Mouse (Mus musculus) myocyte (in vitro differentiated cells): ENCODE results near the gene Cela2a. TPM values are rescaled to one million over a fixed set of nuclear protein-coding genes. Genes with fewer than 3 reads are reported as not detected.

Source experiments
- H3K27me3 ChIP-seq: one replicate; pipeline ENCODE4 v1.6.1; 2011; ENCODE audit not compliant: control insufficient read depth, insufficient read depth, insufficient read length
- H3K36me3 ChIP-seq: one replicate; pipeline ENCODE4 v1.6.1; 2011; ENCODE audit not compliant: control insufficient read depth, insufficient read depth
- H3K4me2 ChIP-seq: one replicate; pipeline ENCODE4 v1.6.1; 2011; ENCODE audit warnings: low read depth, control low read depth
- H3K4me3 ChIP-seq: one replicate; pipeline ENCODE4 v1.5.1; 2011; ENCODE audit warnings: mild to moderate bottlenecking, control low read depth, moderate library complexity
- H3K79me2 ChIP-seq: one replicate; pipeline ENCODE4 v1.6.1; 2011; ENCODE audit not compliant: control insufficient read depth, insufficient read depth
- H3ac ChIP-seq: one replicate; pipeline ENCODE4 v1.6.1; 2011; ENCODE audit not compliant: control insufficient read depth, insufficient read length
- CEBPB ChIP-seq: IDR thresholded peaks from 2 replicates; pipeline ENCODE4 v1.6.1; 2011; ENCODE audit warnings: mild to moderate bottlenecking, moderate library complexity; ENCODE audit not compliant: poor library complexity, insufficient read depth, severe bottlenecking
- E2F4 ChIP-seq: IDR thresholded peaks from one replicate; pipeline ENCODE4 v1.6.1; 2011; ENCODE audit warnings: mild to moderate bottlenecking, control low read depth, moderate library complexity; ENCODE audit not compliant: insufficient read depth
- MAX ChIP-seq: IDR thresholded peaks from one replicate; pipeline ENCODE4 v1.6.1; 2011; ENCODE audit warnings: low read depth, mild to moderate bottlenecking, control low read depth
- MYOD1 ChIP-seq, 3 experiments: IDR thresholded peaks; one replicate each; pipeline ENCODE4 v1.6.1; 2011; ENCODE audit warnings: control low read depth in 2 of 3, low read depth in 2 of 3, mild to moderate bottlenecking in 2 of 3, moderate library complexity in 1 of 3; ENCODE audit not compliant: insufficient read length in 2 of 3, control insufficient read depth in 1 of 3
- MYOG ChIP-seq, 3 experiments: IDR thresholded peaks; one replicate each; pipeline ENCODE4 v1.6.1; 2011; ENCODE audit warnings: control low read depth in 2 of 3, low read depth in 2 of 3, mild to moderate bottlenecking in 2 of 3; ENCODE audit not compliant: insufficient read length in 2 of 3, control insufficient read depth in 1 of 3, insufficient read depth in 1 of 3
- POLR2A ChIP-seq: IDR thresholded peaks from one replicate; pipeline ENCODE4 v1.6.1; 2011; ENCODE audit warnings: low read depth, mild to moderate bottlenecking, control low read depth, moderate library complexity; ENCODE audit not compliant: insufficient read length
- POLR2AphosphoS2 ChIP-seq: IDR thresholded peaks from one replicate; pipeline ENCODE4 v1.6.1; 2011; ENCODE audit warnings: low read depth, control low read depth; ENCODE audit not compliant: insufficient read length
- REST ChIP-seq: IDR thresholded peaks from one replicate; pipeline ENCODE4 v1.6.1; 2011; ENCODE audit warnings: mild to moderate bottlenecking, control low read depth, moderate library complexity; ENCODE audit not compliant: insufficient read depth, insufficient read length
- SRF ChIP-seq: IDR thresholded peaks from one replicate; pipeline ENCODE4 v1.6.1; 2011; ENCODE audit warnings: low read depth; ENCODE audit not compliant: control insufficient read depth, insufficient read length
- TCF12 ChIP-seq: IDR thresholded peaks from one replicate; pipeline ENCODE4 v1.6.1; 2011; ENCODE audit warnings: mild to moderate bottlenecking, control low read depth; ENCODE audit not compliant: poor library complexity, insufficient read depth, severe bottlenecking
- TCF3 ChIP-seq: IDR thresholded peaks from one replicate; pipeline ENCODE4 v1.6.1; 2011; ENCODE audit warnings: low read depth, control low read depth; ENCODE audit not compliant: insufficient read length
- USF1 ChIP-seq: IDR thresholded peaks from one replicate; pipeline ENCODE4 v1.6.1; 2011; ENCODE audit warnings: low read depth, mild to moderate bottlenecking, control low read depth, moderate library complexity
- polyA plus RNA-seq: library from polyadenylated mRNA; unstranded; fragments of >200 nt; fragmentation: generic; extraction: Trizol; gene quantifications from one replicate; pipeline ENCODE4 v1.2.1, GENCODE M21; 2012; ENCODE audit warnings: missing spikeins

The Cela2a gene
- polyA plus RNA-seq: not detected

GRCm38 (mm10) chr4:141826060-141826459 is at the start of gene Cela2a:
Cela2a (minus strand) TSS chr4:141826160.
- TF ChIP-seq MYOD1 (IDR thresholded peaks at IDR 0.05; ENCODE audit: control insufficient read depth in 1 of 3, insufficient read length in 2 of 3, low read depth in 2 of 3) (no peak), POLR2A (no peak), MYOG (IDR thresholded peaks at IDR 0.05; ENCODE audit: control insufficient read depth in 1 of 3, insufficient read depth in 1 of 3, insufficient read length in 2 of 3, low read depth in 2 of 3) (no peak), TCF3 (no peak), POLR2AphosphoS2 (no peak), TCF12 (no peak), MAX (no peak), SRF (no peak), REST (no peak)
- no peak within 1 kb of the TSS for H3ac ChIP-seq
- H3K36me3 ChIP-seq: no peaks in the 10 kb centered on the region
- H3K27me3 ChIP-seq: peaks cover 5% of the 10 kb centered on the region
- H3K79me2 ChIP-seq: no peaks in the 10 kb centered on the region
- no peak within 1 kb of the TSS for H3K4me3 ChIP-seq
- H3K4me2 ChIP-seq: no peak within 1 kb of the TSS

GRCm38 (mm10) chr4:141875481-141876108 is 49.6 kb upstream of the Cela2a start:
- peaks cover 12% of the 10 kb centered on the region for H3K79me2 ChIP-seq
- H3ac ChIP-seq: no peak overlapping the region
- TF ChIP-seq USF1: no peak
- peak overlapping the region; percentile 98 for H3K4me2 ChIP-seq
- no peaks in the 10 kb centered on the region for H3K36me3 ChIP-seq
- H3K27me3 ChIP-seq: no peaks in the 10 kb centered on the region
- peak overlapping the region; percentile 75 for H3K4me3 ChIP-seq

- peak within 1 kb of the TSS; percentile 98 for H3K4me2 ChIP-seq
- H3ac ChIP-seq: peak within 1 kb of the TSS; percentile 43
- peak within 1 kb of the TSS; percentile 75 for H3K4me3 ChIP-seq
- no peaks in the 10 kb centered on the region for H3K27me3 ChIP-seq
- no peaks in the 10 kb centered on the region for H3K36me3 ChIP-seq
- H3K79me2 ChIP-seq: peaks cover 12% of the 10 kb centered on the region
- no peak for TF ChIP-seq REST
- peak; percentile 97 for TF ChIP-seq POLR2A
- peak in 1 of 3 experiments; percentile 9 for TF ChIP-seq MYOD1 (IDR thresholded peaks at IDR 0.05; ENCODE audit: control insufficient read depth in 1 of 3, insufficient read length in 2 of 3, low read depth in 2 of 3)
- TF ChIP-seq POLR2AphosphoS2: peak; percentile 90
- TF ChIP-seq CEBPB: no peak
- no peak for TF ChIP-seq SRF
- TF ChIP-seq MYOG (IDR thresholded peaks at IDR 0.05; ENCODE audit: control insufficient read depth in 1 of 3, insufficient read depth in 1 of 3, insufficient read length in 2 of 3, low read depth in 2 of 3): peak in 1 of 3 experiments; percentile 34
- no peak for TF ChIP-seq TCF3
- TF ChIP-seq MAX: no peak
- TF ChIP-seq TCF12: no peak
- TF ChIP-seq E2F4: no peak
- no peak for TF ChIP-seq USF1
Measured at GRCm38 (mm10) chr4:141874601-141875460, 48.9 kb upstream of the Cela2a start, which contains the start of gene Efhd2. Efhd2 (minus strand) TSS chr4:141874920.

GRCm38 (mm10) chr4:141874111-141874600 is 48.2 kb upstream of the Cela2a start:
- H3K4me2 ChIP-seq: peak overlapping the region; percentile 88
- no peaks in the 10 kb centered on the region for H3K27me3 ChIP-seq

More at GRCm38 (mm10) chr4:141874111-141874600, 48.2 kb upstream of the Cela2a start:
- Histone ChIP-seq H3K4me3 (peak overlapping the region; percentile 75), H3K79me2 (peaks cover 12% of the 10 kb centered on the region), H3K36me3 (no peaks in the 10 kb centered on the region), H3ac (peak overlapping the region; percentile 43)
- TF ChIP-seq TCF3 (no peak), E2F4 (no peak), MAX (no peak), TCF12 (no peak), REST (no peak), MYOG (IDR thresholded peaks at IDR 0.05; ENCODE audit: control insufficient read depth in 1 of 3, insufficient read depth in 1 of 3, insufficient read length in 2 of 3, low read depth in 2 of 3) (no peak), SRF (no peak), CEBPB (no peak), POLR2A (no peak), USF1 (no peak)
